Mouse (Mus musculus): Measurements from ENCODE around the gene Il11ra1.
"Not testable (repeated sequence)": the region's sequence is repeated elsewhere in the genome, so short reads cannot be mapped to it uniquely, and the experiment has no call there.

- not testable (repeated sequence) for TF ChIP-seq CTCF (IDR thresholded peaks at IDR 0.05; ENCODE audit: control insufficient read depth, insufficient read depth, insufficient read length); MAX (IDR thresholded peaks at IDR 0.05); MYOG (IDR thresholded peaks at IDR 0.05; ENCODE audit: control insufficient read depth, extremely low read depth, insufficient read length)
Measured at GRCm38 (mm10) chr4:41683303-41683702, 16.5 kb upstream of the Il11ra1 start.

Measured in C2C12 (cell line).